Mouse (Mus musculus): ENCODE measurements around the gene Grm4. TPM values are rescaled to one million over a fixed set of nuclear protein-coding genes. Genes with fewer than 3 reads are reported as not detected.

The Grm4 gene
- not detected for polyA plus RNA-seq (2014; fragmentation: Illumina TruSeq; extraction: RNeasy Lipid Tissue Mini Kit (QIAGEN cat#74804); ENCODE audit: low replicate concordance)

DNA sequence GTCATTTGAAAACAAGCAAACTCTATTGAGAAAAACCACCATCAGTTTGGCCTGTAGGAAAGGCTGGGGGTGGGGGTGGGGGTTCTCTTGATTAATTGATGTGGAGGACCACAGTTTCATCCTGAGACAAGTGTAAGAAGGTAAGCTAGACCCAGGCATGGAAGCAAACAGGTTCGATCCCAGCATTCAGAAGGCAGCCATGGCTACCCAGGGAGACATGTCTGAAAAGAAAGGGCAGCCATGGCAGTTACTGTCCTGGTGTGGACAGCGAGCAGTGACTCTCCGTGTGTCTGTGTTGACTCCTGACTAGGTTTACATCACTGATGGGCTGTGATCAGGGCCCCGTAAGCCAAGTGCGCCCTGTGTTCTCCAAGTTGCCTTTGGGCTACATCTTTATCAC, at the start of gene Grm4:
Grm4 (minus strand) TSS at position 101 of the 400 bp plus-strand sequence.

DNA sequence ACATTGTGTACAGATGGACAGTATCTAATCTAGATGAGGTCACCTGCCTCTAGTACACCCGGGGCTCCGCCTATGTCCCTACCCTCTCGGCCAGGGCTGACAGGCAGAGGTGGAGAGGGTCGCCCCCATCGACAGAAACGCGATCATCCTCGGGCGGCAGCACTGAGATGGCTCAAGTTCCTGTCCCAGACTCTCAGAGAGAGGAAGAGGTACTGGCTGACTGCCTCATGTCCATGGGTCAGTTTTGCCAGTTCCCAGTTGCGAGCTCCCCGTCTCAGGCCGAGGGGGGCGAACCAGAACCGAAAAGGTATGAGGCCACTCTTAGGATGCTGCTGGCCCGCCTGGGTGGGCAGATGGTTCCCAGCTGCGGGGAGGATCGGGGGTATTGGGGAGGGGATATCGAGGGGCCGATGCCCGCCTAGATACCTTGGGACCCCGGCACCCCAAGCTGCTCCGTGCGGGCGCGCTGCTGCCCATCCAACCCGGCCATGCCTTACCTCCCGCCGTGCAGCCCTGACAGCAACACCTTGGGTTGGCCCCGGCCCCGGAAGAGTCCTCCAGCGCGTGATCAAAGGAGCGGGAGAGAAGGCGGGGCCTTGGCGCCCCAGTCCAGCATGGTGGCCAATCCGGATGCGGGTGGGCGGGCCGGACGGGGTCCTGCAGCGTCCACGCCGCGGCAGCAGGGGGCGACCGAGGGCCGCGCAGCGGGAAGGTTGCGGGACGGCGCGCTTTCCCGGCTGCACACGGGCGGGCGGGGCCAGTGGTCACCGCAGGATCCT, 44.1 kb upstream of the Grm4 start, which contains the start of gene AI413582:
AI413582 (minus strand) TSS at position 594 of the 779 bp plus-strand sequence.

GRCm38 (mm10) chr17:27556315-27557011, 35.3 kb upstream of the Grm4 start, which contains the start of gene Hmga1:
Hmga1 (plus strand) TSS chr17:27556497.

Other genes starting within 250 kb of the Grm4 start
- gene Hmga1, start 35.1 kb upstream of the Grm4 start, polyA plus RNA-seq (2014; fragmentation: Illumina TruSeq; extraction: RNeasy Lipid Tissue Mini Kit (QIAGEN cat#74804); ENCODE audit: low replicate concordance), result 16.3 TPM
- not detected for gene AI413582, start 44.4 kb upstream of the Grm4 start, polyA plus RNA-seq (2014; fragmentation: Illumina TruSeq; extraction: RNeasy Lipid Tissue Mini Kit (QIAGEN cat#74804); ENCODE audit: low replicate concordance)
- gene Nudt3, start 102.1 kb upstream of the Grm4 start, polyA plus RNA-seq (2014; fragmentation: Illumina TruSeq; extraction: RNeasy Lipid Tissue Mini Kit (QIAGEN cat#74804); ENCODE audit: low replicate concordance), result 10.1 TPM
- not detected for gene RPS10-NUDT3, start 113.8 kb upstream of the Grm4 start, polyA plus RNA-seq (2014; fragmentation: Illumina TruSeq; extraction: RNeasy Lipid Tissue Mini Kit (QIAGEN cat#74804); ENCODE audit: low replicate concordance)
- gene Rps10, start 115.3 kb upstream of the Grm4 start, polyA plus RNA-seq (2014; fragmentation: Illumina TruSeq; extraction: RNeasy Lipid Tissue Mini Kit (QIAGEN cat#74804); ENCODE audit: low replicate concordance), result 11.7 TPM
- gene Pacsin1, start 134.1 kb upstream of the Grm4 start, polyA plus RNA-seq (2014; fragmentation: Illumina TruSeq; extraction: RNeasy Lipid Tissue Mini Kit (QIAGEN cat#74804); ENCODE audit: low replicate concordance), result not detected
- not detected for gene Spdef, start 207.6 kb upstream of the Grm4 start, polyA plus RNA-seq (2014; fragmentation: Illumina TruSeq; extraction: RNeasy Lipid Tissue Mini Kit (QIAGEN cat#74804); ENCODE audit: low replicate concordance)

Data from small intestine, adult 10 weeks (tissue).